Mouse (Mus musculus) liver, embryonic 14.5 days (tissue): ENCODE results near the gene Rab6b.

Experiments used
- CTCF ChIP-seq: IDR thresholded peaks from 2 replicates; pipeline ENCODE4 v1.5.1; 2016; ENCODE audit warnings: antibody characterized with exemption, low read depth, control low read depth
- EP300 ChIP-seq: IDR thresholded peaks from 2 replicates; pipeline ENCODE4 v1.6.1; 2016; ENCODE audit warnings: antibody characterized with exemption, low read depth

DNA sequence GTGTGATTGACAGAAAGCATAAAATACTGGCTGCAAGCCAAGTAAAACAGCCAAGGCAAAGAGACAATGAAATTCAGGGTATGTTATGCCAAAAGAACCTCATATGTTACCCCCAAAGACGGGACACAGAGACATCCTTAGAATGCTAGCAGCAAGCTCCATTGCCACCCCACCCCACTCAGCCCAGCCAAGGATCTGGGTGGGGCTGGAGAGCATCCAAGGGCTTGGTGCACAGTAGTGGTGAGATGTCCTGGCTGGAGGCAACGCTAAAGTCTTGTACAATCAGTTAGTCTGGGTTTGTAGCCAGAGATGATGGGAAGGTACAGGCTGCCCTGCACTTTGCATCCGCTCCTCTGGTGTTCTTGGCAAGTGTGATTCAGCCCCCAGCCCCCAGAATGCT is 68.7 kb downstream of the Rab6b start:
- TF ChIP-seq CTCF (no peak), EP300 (no peak)
